Mouse (Mus musculus) small intestine, adult 2 months (tissue): ENCODE results near the gene Apoa2.

Experiments used
- CTCF ChIP-seq: fragments of 200-500 bp; IDR thresholded peaks from 2 replicates; pipeline ENCODE4 v1.5.1; 2012; ENCODE audit warnings: low read depth, mild to moderate bottlenecking, control low read depth, inconsistent platforms, low read length, moderate library complexity, mixed read lengths; ENCODE audit not compliant: insufficient replicate concordance, insufficient read length; ENCODE audit errors: extremely low read depth
- POLR2A ChIP-seq: fragments of 200-500 bp; IDR thresholded peaks from 2 replicates; pipeline ENCODE4 v1.6.1; 2012; ENCODE audit warnings: low read depth, mild to moderate bottlenecking, control low read depth, inconsistent platforms, low read length, moderate library complexity

GRCm38 (mm10) chr1:171226780-171227179 is 1.9 kb downstream of the Apoa2 start:
- no peak for TF ChIP-seq CTCF
- TF ChIP-seq POLR2A: no peak
